Mouse (Mus musculus) testis, adult 2 months (tissue): ENCODE results near the gene Fgf4. TPM values are rescaled to one million over a fixed set of nuclear protein-coding genes. Genes with fewer than 3 reads are reported as not detected.

Experiments used
- H3K27ac ChIP-seq: fragments of 200-500 bp; 2 replicates; pipeline ENCODE4 v1.5.1; 2012; ENCODE audit warnings: low read depth, low read length; ENCODE audit not compliant: control insufficient read depth, insufficient read depth
- H3K27me3 ChIP-seq: fragments of 200-500 bp; 2 replicates; pipeline ENCODE4 v1.6.1; 2012; ENCODE audit warnings: mild to moderate bottlenecking, low read length, moderate library complexity; ENCODE audit not compliant: control insufficient read depth, insufficient read depth
- H3K36me3 ChIP-seq: fragments of 200-500 bp; 2 replicates; pipeline ENCODE4 v1.6.1; 2012; ENCODE audit warnings: mild to moderate bottlenecking, low read length; ENCODE audit not compliant: control insufficient read depth, insufficient read depth
- H3K4me1 ChIP-seq: fragments of 200-500 bp; 2 replicates; pipeline ENCODE4 v1.6.1; 2012; ENCODE audit warnings: low read length; ENCODE audit not compliant: control insufficient read depth, insufficient read depth
- H3K4me3 ChIP-seq: fragments of 200-500 bp; 2 replicates; pipeline ENCODE4 v1.5.1; 2012; ENCODE audit warnings: low read depth, mild to moderate bottlenecking, low read length, moderate library complexity, mixed read lengths; ENCODE audit not compliant: control insufficient read depth
- CTCF ChIP-seq: fragments of 200-500 bp; IDR thresholded peaks from 2 replicates; pipeline ENCODE4 v1.5.1; 2012; ENCODE audit warnings: low read depth, mild to moderate bottlenecking, inconsistent platforms, low read length, moderate library complexity; ENCODE audit not compliant: control insufficient read depth, insufficient read depth, insufficient replicate concordance
- POLR2A ChIP-seq: fragments of 200-500 bp; IDR thresholded peaks from 2 replicates; pipeline ENCODE4 v1.6.1; 2012; ENCODE audit warnings: low read depth, mild to moderate bottlenecking, inconsistent platforms, low read length, moderate library complexity; ENCODE audit not compliant: control insufficient read depth
- polyA plus RNA-seq: library from polyadenylated mRNA; depleted of rRNA; stranded (reverse); fragments of >200 nt; gene quantifications from 2 replicates; pipeline ENCODE4 v1.2.3, GENCODE M21; 2012

Fgf4 gene
- polyA plus RNA-seq, 1 experiment = not detected

- TF ChIP-seq CTCF = no peak
- peak within 1 kb of the TSS; percentile 44 for H3K4me3 ChIP-seq
- H3K36me3 ChIP-seq = no peaks in the 10 kb centered on the region
- peaks cover 8% of the 10 kb centered on the region for H3K4me1 ChIP-seq
- H3K27me3 ChIP-seq = no peaks in the 10 kb centered on the region
- H3K27ac ChIP-seq = no peak within 1 kb of the TSS
These were observed 9.2 kb upstream of the Fgf4 start, which contains the start of gene Fgf3 for GRCm38 (mm10) chr7:144837891-144838488. Fgf3 (plus strand) TSS chr7:144838083.

GRCm38 (mm10) chr7:144838522-144839503, 8.4 kb upstream of the Fgf4 start:
- Histone ChIP-seq H3K27ac (no peak overlapping the region), H3K36me3 (no peaks in the 10 kb centered on the region), H3K27me3 (no peaks in the 10 kb centered on the region), H3K4me3 (peak overlapping the region; percentile 44), H3K4me1 (peaks cover 8% of the 10 kb centered on the region)
- TF ChIP-seq CTCF (no peak), POLR2A (no peak)

DNA sequence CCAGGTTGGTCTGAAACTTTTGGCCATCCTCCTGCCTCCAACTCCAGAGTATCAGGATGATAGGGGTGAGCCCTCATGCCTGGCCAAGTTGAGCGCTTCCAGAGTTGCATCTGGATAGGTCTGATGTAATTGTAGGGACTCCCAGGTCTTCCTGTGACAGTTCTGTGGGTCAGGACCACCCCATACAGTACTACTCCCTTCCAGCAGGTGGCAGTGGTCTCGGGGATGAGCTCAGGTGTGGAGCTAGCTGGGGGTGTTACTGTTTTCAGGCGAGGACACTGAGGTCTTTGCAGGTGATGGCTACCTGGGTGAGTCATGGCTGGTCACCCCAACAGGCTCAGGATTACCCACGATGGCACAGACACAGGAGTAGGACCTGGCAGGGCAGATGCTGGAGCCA, 1.0 kb upstream of the Fgf4 start:
- TF ChIP-seq POLR2A (no peak), CTCF (peak; percentile 73; the same call in 1 of the 2 replicates)
- H3K27me3 ChIP-seq = no peaks in the 10 kb centered on the region
- H3K4me1 ChIP-seq = no peaks in the 10 kb centered on the region
- H3K4me3 ChIP-seq = no peak overlapping the region
- no peaks in the 10 kb centered on the region for H3K36me3 ChIP-seq
- H3K27ac ChIP-seq = no peak overlapping the region

- Histone ChIP-seq H3K4me1 (no peaks in the 10 kb centered on the region), H3K27me3 (no peaks in the 10 kb centered on the region), H3K27ac (no peak overlapping the region), H3K4me3 (no peak overlapping the region), H3K36me3 (no peaks in the 10 kb centered on the region)
- TF ChIP-seq POLR2A (no peak), CTCF (no peak)
These were observed 4.2 kb downstream of the Fgf4 start for GRCm38 (mm10) chr7:144851321-144851720.

- Histone ChIP-seq H3K4me1 (no peaks in the 10 kb centered on the region), H3K4me3 (peak overlapping the region; percentile 61), H3K36me3 (no peaks in the 10 kb centered on the region), H3K27me3 (no peaks in the 10 kb centered on the region), H3K27ac (no peak overlapping the region)
- no peak for TF ChIP-seq CTCF
- TF ChIP-seq POLR2A = no peak
These were observed 7.8 kb downstream of the Fgf4 start for GRCm38 (mm10) chr7:144854966-144855365.

- Histone ChIP-seq H3K27me3 (no peaks in the 10 kb centered on the region), H3K36me3 (no peaks in the 10 kb centered on the region), H3K4me3 (no peak overlapping the region), H3K27ac (no peak overlapping the region), H3K4me1 (peaks cover 2% of the 10 kb centered on the region; the same call in 1 of the 2 replicates)
- TF ChIP-seq POLR2A = no peak
- TF ChIP-seq CTCF = no peak
These were observed 10.0 kb downstream of the Fgf4 start for GRCm38 (mm10) chr7:144857158-144857557.

GRCm38 (mm10) chr7:144857826-144858342, 10.7 kb downstream of the Fgf4 start:
- no peaks in the 10 kb centered on the region for H3K36me3 ChIP-seq
- H3K27ac ChIP-seq = no peak overlapping the region
- TF ChIP-seq CTCF (no peak), POLR2A (no peak)
- H3K4me1 ChIP-seq = peaks cover 2% of the 10 kb centered on the region; the same call in 1 of the 2 replicates
- no peaks in the 10 kb centered on the region for H3K27me3 ChIP-seq
- H3K4me3 ChIP-seq = no peak overlapping the region
